Mouse (Mus musculus): ENCODE results near the gene Pxmp4.

Gene Pxmp4

DNA sequence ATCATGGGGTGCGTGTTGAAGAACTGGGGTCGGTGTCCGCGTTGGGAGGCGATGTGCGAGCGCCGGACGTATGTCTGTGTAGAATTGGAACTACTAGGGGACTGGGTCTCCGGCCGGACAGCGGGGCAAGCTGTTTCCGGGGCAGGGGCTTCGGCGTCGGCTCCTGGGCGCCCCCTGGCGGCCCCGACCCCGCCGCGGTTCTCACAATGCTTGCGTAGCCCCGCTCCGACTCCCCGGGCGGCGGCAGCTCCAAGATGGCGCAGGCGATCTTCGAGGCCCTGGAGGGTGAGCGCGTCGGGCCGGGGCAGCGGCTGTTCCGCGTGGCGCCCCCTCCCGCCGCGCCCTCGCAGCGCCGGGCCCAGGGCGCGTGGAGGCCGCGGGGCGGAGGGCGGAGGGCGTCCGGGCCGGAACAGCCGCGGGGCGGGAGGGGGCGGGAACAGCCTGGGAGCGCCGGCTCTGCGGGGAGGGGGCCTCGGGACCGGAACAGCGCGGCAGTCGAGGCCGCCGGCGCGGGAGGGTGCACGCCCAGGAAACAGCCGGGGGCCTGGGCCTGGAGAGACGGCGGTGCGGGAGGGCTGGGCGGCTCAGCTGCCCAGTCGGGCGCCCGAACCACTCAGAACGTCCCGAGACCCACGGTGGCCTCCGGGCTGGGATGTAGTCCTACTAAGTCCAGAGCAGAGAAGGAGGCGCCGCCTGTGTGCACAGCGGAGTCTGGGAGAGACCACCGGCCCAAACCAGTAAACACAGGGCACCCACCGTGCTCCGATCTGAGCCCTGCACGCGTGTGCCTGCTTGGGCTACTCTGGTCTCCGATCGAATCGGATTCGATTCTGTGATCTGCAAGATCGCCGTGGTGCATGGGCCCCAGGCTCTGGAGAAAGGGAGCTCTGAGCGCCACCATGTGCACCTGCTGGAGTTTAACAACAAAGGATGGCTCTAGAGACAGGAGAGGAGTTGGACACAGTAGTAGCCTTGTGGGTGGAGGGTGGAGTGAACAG lies 9.9 kb upstream of the Pxmp4 start, which contains the start of the genes Zfp341 and 4930519P11Rik:
Gene Zfp341, plus strand, starts transcription at position 180 of the 998 bp plus-strand sequence.
Gene 4930519P11Rik, minus strand, starts transcription at position 320 of the 998 bp plus-strand sequence.
- peak; percentile 89 for DNase-seq (ENCODE audit: low spot score)

DNA sequence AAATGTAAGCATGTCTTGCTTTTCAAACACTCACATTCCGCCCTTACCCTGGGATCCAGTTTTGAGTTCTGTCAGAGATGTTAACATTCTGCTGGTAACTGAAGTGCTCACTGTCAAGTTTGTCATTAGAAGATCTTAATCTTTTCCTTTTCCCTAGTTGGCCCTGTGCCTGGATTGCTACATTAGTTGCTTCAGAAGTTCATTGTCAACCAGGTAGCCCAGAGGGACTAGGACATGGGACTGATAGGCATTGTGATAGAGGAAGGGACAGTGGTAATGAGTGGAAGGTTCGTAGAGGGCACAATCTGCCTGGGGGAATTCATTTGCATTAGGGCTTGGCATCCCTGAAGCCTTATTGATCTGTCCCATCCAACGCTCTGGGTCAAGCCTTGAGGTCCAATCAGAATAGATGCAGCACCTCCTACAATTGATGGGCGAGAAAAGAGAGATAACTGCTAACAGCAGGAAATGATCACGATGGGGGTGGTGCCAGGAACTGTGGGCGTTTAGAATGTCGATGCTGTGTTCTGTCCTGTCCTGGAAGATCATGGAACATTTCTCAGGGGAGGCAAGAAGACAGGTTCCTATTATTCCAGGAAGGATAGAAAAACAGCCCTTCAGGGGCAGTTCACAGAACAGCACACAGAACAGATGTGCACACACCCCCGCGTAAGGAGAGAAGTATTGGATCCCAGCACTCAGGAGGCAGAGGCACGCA lies 5.7 kb upstream of the Pxmp4 start:
- no peak for DNase-seq (ENCODE audit: low spot score)

DNA sequence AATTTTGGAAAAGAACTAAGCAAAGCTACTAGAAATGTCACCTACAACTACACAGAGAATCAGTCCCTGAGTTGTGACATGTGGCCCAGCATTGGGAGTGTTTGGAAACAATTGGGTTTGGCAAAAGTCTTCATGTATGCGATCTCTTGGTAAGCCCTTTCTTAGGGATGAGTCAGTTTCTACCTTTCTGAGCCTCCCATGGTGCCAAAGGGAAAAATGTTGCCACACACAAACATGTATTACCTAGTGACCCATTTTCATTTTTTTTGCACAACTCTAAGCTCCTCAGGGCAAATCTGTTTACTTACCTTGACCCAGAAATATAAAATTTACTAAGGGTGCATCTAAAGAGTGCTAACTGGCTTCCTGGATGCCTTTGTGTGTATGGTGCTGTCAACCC lies 3.5 kb upstream of the Pxmp4 start:
- no peak for DNase-seq (ENCODE audit: low spot score)

DNA sequence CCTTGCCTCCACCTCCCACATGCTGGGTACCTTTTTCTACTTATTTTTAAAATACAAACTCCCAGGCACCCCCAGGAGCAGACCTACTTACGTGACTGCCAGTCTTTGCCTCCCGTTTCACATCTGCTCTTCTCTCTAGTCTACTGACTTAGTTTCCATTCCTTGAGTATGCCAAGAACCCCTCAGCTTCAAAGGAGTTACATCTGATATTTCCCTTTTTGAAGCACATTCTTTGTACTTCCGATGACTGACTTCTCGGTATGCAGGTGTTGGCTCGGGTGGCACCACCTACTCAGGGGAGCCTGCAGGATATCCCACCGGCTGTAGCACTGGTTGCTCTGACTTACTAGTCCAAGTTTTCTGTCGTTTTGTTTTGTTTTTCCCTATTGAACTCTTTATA lies 648 bp upstream of the Pxmp4 start:
- no peak for DNase-seq (ENCODE audit: low spot score)

DNA sequence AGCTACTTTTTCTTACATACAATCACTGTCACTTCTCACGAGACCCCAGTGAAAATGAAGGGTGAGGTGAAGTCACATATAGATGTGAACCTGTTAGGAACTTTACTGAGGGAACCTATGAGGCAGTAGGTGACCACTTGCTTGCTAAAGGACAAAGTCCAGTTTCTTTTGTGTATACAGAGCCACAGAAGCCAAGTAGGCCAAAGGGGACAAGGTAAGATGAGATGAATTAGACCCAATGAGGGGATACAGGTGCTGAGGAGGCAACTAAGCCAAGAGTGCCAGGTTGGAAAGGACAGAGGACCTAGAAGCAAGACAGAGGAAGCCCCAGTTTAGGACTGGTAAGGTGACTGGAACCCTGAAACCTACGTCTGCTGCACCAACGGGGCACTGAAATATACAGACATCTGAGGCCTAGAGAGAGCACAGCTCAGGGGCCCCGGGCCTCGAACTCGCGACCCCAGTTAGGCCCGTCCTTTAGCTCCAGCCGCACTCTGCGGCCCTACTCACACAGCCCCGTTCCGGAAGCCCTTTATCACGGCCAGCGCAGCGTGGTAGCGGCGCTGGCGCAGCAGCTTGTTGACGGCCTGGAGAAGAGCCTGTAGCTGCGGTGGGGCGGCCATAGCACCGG lies 386 bp downstream of the Pxmp4 start:
- no peak for DNase-seq (ENCODE audit: low spot score)

DNA sequence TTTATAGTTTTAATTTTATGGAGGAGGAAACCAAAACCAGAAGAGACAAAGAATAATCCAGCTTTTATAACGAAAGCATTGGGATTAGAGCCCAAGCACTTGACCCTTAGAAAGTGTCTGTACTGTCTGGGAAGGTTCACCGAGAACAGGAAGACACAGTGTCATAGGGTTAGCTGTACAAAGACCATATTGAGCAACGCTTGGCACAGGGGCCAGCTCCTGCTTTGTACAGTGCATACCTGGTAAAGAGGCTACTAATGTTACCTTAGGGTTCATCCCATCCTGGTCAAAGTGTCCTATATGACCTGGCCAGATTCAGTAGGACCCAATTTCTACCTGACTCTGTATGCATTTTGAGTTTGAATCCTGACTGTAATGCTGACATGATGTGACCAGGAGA lies 2.2 kb downstream of the Pxmp4 start:
- no peak for DNase-seq (ENCODE audit: low spot score)

DNA sequence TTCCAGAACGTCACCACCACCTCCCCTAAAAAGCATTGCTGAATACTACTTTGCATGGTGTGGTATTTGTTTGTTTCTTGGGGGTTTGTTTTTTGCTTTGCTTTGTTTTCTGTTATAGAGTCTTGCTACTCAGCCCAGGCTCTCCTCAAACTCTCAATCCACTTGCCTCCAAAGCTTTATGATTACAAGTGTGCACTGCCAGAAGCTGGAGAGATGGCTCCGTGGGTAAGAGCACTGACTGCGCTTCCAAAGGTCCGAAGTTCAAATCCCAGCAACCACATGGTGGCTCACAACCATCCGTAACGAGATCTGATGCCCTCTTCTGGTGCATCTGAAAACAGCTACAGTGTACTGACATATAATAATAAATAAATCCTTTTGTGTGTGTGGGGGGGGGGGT lies 2.9 kb downstream of the Pxmp4 start:
- DNase-seq (ENCODE audit: low spot score) = no peak

DNA sequence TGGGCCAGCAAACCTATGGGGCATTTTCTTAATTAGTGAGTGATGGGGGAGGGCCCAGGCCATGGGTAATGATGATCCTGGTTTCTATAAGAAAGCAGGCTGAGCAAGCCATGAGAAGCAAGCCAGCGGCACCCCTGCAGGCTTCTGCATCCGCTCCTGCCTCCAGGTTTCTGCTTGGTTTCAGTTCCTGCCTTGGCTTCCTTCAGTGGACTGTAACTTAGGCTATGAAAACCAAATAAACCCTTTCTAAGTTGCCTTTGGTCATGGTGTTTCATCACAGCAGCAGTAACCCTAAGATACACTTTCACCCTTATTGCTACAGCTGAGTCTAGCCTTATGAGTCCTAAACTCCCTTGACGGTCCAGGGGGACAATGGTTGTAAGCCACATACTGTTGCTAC lies 6.1 kb downstream of the Pxmp4 start:
- no peak for DNase-seq (ENCODE audit: low spot score)

DNA sequence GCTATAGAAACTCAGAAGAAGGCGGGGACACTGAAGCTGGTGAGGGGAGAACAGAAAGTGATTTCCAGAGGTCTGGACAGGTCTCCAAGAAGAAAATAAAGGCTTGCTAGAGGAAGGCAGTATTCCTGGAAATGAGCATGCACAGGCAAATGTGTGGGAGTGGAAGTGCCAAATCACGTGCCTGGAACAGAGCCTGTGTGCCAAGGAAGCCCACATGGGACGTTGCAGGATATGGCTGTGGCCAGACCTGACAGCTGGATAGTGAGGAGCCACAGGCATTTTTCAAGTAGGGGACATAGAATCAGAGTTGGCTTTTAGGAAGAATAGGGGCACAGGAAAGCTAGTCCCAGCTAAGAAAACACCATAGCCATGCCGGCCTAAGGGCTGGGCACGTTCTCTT lies 7.7 kb downstream of the Pxmp4 start:
- no peak for DNase-seq (ENCODE audit: low spot score)

DNA sequence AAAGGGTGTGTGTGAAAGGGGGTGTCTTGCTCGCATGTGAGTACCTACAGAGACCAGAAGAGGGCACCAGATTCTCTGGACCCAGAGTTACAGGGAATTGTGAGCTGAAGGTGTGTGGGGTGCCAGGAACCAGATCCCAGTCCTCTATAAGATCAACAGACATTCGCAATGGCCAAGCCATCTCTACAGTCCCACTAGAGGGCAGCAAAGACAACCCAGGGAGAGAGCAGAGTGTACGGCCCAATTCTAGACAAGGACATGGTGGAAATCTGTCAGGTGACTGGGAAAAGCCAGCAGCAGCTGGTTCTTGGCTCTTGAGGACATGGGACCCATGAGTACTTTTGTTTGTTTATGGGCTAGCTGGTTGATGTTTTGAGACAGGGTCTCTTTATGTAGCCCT lies 10.5 kb downstream of the Pxmp4 start:
- DNase-seq (ENCODE audit: low spot score) = no peak

DNA sequence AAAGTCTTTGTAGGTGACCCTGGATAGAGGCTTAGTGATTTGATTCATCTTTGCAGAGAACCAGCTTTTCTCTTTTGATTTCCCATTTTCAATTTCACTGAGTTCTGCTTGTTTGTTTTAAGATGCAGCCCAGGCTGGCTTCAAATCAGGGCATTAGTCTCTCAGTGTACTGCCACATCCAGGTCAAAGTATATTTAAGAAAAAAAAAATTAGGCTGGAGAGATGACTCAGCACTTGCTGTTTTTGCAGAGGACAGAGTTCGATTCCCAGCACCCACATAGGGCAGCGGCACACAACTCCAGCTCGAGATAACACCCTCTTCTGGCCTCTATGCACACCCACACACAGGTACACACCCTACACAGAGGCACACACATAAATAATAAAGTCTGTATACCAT lies 12.3 kb downstream of the Pxmp4 start:
- no peak for DNase-seq (ENCODE audit: low spot score)

DNA sequence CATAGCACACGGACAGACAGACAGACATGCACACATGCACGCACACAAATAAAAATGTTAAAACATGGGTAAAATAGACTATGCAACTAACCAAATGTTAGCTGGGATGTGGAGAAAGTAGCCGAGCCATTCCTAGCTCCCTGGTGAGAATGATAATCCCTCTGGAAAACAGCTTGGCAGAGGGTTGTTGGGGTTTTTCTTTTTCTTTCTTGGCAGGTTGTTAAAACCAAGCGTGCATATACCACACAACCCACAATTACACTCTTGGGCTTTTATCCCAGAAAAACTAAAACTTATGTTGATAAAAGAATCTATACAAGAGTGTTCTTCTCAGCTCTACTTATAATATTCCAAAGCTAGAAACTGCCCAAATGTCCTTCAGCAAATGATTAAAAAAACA lies 14.5 kb downstream of the Pxmp4 start:
- no peak for DNase-seq (ENCODE audit: low spot score)

DNA sequence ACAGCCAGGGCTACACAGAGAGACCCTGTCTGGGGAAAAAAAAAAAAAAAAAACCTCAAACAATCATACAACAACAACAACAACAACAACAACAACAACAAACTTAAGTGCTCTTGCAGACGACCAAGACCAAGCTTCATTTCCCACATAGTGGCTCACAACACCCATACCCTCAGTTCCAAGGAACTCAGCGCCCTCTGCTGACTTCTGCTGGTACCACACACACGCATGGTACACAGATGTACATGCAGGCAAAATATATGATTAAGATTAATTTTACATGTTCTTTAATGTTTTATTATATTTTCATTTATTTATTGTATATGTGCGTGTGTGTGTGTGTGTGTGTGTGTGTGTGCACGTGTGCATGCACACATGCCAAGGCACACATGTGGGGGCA lies 17.1 kb downstream of the Pxmp4 start:
- no peak for DNase-seq (ENCODE audit: low spot score)

DNA sequence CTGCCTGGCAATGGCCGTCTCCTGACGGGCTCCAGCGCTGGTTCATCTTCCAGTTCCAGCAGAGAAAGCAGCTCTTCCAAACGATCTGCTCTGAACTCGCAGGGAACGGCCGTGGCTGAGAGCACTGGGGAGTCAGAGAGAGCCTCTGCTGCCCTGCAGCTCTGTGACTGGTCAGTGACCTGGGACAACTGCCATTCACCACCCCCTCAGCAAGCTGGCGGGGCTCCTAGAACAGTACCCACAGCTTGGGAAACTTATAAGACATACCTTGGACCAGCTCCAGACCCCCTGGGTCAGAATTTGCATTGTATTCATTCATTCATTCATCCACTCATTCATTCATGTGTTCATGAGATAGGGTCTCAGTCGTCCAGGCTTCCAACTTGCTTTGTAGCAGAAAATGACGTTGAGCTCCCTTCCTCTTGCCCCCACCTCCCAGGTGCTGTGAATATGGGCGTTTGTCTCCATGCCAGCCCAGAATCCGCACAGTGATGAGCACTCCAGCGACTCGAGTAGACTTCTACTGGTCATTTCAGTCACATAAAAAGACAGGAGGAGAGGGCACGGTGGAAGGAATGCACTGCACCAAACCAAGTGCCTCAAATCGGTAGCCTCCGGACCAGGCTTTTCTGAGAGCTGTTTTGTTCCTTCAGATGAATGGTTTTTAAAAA lies 18.4 kb downstream of the Pxmp4 start:
- DNase-seq (ENCODE audit: low spot score) = no peak

DNA sequence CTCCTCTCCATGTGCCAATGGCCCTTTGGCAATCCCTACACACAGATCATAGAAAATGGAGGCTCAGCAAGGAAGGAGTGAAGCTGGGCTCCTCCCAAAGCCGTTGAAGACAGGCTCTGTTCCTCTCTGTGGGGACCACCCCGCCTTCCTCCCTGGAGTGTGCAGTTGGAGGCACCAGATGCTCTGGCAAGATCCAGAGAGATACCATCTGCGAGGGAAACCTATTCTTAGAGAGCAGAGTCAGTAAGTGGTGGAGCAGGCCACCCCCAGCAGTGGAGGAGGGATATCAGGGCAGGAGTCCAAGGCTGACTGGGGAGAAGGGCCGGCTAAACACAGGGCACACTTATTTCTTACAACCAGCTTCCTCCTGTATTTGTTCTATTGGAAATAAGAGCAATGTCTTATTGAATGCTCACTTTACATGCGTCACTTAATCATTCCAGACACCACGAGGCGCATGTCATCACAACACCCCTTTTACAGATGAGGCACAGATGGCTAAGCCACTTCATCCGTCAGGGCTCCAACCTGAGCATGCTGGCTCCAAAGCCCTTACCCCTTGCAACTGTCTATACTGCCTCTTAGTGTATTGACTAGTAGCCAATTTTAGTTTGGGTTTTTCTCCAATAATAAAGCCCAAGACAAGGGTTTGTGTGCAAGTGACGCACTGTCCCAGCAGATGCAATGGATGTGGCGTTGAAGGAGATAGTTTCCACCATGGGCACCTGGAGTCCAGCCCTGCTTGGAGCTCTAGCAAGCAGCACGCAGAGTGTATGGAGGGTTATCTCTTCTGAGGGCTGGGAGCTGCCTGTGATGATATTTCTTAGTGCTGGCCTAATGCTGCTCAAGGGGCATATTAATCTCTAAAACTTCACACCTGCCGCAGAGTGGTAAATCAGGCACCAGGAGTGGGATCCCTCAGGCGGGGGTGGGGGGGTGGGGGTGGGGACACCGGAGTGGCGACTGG lies 19.3 kb downstream of the Pxmp4 start:
- no peak for DNase-seq (ENCODE audit: low spot score)

DNA sequence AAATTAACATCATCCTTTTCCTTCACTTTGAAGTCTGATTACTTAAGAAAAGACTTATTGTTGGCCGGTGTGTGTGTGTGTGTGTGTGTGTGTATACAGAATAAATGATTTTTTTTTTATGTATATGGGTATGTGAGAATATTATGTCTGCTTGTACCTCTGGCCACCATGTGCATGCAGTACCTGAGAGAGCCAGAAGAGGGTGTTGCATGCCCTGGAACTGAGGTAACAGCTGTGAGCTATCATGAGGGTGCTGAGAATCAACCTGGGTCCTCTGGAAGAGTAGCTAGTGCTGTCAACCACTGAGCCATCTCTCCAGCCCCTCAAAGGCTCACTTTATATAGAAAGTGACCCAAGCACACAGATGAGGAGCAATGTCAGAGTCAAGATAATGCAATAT lies 22.1 kb downstream of the Pxmp4 start:
- no peak for DNase-seq (ENCODE audit: low spot score)

DNA sequence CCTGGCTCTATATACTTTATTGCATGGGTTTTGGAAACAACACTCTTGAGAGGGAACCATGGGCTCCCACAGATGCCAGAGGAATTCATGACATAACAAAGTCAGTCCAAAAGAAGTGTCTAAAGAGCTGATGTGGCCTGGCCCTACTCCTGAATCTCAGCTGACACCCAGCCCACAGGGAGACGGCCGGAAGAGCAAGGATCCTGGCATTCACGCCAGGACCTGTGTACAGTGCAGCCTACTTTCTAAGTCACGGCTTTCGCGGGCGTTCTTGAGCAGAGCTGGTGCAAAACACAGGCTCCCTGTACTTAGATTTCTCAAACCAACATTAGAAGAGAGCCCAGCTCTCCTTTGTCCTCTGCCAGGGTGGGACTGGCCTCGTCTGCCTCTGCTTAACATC lies 22.9 kb downstream of the Pxmp4 start:
- no peak for DNase-seq (ENCODE audit: low spot score)

DNA sequence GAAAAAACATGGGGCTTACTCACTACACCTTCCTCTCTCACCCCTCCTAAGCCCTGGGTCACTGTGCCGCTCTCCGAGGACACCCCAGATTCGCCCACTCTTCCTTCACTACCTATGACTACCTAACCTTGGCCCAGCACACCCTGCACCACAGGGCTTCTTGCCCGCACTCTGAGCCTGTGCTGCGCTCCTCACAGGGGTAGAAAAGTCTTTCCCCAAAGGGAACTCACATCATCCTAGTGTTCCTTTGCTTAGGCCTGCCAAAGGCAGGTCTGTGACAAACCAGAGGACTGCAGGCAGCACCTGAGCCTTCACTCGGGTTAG lies 25.8 kb downstream of the Pxmp4 start:
- no peak for DNase-seq (ENCODE audit: low spot score)

DNA sequence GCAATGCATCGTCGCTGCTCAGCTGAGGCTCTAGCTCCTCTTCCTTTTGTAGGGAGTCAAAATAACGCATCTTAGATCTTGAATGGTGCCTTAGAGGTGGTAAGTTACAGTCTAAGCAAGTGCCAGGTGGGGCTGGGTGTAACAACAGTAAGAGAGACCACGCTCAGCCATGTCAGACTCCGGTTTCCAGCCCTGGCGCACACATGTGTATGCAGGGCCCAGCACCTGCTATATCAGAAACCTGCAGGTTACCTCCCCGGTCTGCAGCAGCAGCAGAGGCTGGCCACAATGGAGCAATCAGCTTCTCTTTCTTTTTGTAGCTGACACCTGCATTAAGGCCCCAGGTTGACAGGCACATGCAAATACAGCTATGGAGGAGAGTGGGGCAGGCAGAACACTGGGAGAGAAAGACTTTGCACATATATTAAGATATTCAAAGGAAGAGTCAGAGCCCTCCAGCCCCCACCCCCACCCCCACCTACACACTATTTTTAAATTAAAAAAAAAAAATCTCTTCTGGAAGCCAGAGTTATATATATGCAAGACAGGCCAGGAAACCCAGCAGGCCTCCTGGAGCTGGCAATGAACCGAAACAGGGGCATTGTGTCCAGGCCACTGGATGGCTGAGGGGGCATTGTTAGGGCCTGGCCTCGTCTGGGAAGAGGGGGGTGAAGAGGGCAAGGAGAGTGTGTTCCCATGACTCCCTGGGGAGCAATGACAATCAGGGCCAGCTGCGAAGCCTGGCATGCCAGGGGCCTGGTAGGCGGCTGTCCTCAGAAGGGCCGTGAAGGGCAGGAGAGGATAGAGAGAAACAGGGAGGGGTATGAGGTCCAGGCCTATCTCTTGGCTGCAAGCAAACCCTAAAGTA lies 26.4 kb downstream of the Pxmp4 start:
- DNase-seq (ENCODE audit: low spot score) = no peak

DNA sequence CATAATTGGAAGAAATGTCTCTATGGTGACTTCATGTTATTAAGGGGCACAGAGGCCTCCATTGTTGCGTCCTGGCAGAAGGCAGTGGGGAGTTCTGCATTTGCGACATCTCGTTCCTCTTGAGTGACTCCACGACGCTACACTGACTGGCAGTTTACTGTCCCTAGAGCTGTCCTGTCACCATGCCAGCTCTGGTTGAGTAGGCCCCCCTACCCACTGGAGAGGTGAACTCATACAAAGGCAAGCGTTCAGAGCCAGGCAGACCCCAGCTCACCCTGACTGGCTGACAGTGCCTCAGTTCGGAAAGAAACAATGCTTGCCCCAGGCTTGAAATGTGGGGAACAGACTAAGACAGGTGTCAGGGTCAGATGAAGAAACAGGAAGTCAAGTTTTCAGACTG lies 29.2 kb downstream of the Pxmp4 start:
- DNase-seq (ENCODE audit: low spot score) = no peak
